Mouse (Mus musculus) urinary bladder, postnatal 4 days (tissue): ENCODE results near the gene Gm20911.
"Not testable (repeated sequence)": the region's sequence is repeated elsewhere in the genome, so short reads cannot be mapped to it uniquely, and the experiment has no call there.

ENCODE experiments used
- DNase-seq, 2 experiments: peaks; one replicate each; pipeline ENCODE4 v3.0.0; 2021 to 2022; ENCODE audit warnings: low spot score in 2 of 2

Gm20911 gene

GRCm38 (mm10) chrY:81457707-81458106 is at the start of gene Gm20911:
Gm20911 (plus strand) TSS chrY:81458007.
- DNase-seq: not testable (repeated sequence)
